Mouse (Mus musculus) cerebellum, adult 9-11 months (tissue): ENCODE results near the gene D10Wsu102e.
"Not testable (repeated sequence)": the region's sequence is repeated elsewhere in the genome, so short reads cannot be mapped to it uniquely, and the experiment has no call there.

Experiments used
- DNase-seq: peaks from one replicate; pipeline ENCODE4 v3.0.0; 2022

The D10Wsu102e gene

DNA sequence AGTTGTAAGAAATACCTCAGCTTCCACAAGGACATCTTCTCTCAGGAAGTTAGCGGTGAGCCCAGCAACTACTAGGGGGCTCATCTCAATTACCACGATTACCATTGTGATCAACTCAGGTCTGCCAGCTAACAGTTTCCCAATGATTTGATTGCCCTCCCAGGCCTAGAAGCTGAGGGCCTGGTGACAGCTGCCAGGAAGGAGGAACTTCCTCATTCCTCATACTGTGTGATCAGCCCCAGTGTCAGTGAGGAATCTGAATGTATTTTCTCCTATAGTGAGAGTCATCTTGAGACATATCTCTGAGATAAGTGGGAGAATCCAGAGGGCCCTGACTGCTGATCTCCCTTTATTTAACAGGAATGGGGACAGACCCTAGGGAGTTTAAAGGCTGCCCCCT, 37.3 kb downstream of the D10Wsu102e start:
- no peak for DNase-seq

DNA sequence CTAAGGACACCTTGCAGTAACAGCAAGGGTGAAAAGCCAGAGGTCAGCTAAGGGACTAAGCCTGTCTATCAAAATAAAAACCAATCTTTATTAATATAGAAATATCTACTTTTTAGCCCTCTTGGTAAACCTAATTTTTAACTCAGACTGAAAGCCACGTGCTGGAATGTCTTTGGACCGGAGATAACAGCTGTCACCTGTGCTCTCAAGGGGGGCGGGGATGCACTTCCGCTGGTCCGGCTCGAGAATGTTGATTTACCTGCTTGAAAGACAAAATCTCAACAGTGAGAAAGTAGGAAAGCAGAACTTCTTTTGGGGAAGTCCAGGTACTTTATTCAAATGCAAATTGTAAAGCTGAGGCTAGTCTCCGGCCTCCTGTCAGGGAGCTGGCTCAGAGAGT, 40.9 kb downstream of the D10Wsu102e start:
- DNase-seq: not testable (repeated sequence)

DNA sequence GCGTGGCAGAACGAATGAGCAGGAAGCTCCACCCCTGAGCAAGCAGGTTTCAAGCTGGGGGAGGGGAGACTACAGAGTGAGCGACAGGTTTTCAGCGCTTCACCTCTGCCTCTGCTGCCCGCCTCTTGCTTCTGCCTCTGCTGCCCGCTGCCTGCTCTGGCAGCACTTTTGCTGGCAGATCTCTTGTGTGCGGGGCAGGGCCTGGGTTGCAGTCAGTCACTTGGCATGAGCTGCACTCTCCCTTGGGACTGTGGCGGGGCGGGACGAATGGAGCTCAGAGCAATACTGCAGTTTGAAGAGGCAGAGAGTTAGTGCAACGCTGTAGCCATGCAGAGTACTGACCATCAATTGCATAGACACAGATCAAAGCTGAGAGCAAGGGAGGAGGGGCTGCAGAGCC, 45.0 kb downstream of the D10Wsu102e start:
- DNase-seq: no peak

DNA sequence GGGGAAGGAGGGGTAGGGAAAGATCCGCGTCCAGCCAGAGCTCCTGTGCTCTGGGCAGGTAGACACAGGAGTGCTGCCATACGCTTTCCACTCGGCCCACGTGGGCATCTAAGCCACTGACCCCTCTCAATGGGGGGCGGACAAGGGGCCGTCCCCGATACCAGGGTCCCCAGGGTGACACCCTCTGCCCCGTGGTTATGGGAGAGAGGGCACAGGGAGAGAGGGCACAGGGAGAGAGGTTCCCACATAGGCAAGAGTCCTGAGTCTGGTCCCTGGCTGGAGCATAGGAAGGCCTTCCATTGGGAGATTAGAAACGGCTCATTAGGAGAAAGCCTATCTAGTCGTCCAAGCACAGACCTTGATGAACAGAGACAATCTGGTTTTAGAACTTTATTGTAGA, 45.7 kb downstream of the D10Wsu102e start:
- DNase-seq: no peak

DNA sequence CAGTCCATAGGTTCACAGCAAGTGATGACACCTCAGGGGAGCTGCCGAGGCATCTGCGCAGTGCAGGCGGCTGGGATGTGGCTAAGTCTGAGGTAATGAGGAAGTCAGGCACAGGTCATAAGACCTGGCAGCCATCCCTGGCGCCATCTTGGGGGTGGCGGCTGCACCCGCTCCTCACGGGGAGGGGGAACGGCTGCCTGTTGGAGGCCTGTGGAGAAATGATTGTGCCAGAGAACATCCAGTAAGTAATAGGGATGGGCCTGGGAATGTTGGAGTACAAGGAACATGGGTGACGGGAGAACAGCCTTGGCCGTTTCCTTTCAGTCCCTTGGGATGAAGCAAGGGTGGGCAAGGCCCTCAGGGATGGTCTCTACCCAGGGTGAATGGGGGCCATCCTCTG, 47.1 kb downstream of the D10Wsu102e start:
- no peak for DNase-seq

DNA sequence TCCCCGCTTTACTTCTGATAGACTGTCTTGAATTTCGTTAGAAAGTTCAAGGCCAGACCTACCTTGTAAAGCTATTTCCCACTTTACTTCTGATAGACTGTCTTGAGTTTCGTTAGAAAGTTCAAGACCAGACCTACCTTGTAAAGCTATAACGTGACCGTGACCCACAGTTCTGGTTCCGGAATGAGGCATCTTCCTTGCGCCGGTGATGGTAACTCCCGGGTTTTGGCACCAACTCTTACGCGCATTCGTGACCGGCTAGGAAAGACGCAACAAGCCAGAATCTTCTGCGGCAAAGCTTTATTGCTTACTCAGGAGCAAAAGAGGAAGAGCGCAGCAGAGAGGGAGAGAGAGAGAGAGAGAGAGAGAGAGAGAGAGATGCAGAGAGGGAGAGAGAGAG, 58.4 kb downstream of the D10Wsu102e start:
- DNase-seq: not testable (repeated sequence)

DNA sequence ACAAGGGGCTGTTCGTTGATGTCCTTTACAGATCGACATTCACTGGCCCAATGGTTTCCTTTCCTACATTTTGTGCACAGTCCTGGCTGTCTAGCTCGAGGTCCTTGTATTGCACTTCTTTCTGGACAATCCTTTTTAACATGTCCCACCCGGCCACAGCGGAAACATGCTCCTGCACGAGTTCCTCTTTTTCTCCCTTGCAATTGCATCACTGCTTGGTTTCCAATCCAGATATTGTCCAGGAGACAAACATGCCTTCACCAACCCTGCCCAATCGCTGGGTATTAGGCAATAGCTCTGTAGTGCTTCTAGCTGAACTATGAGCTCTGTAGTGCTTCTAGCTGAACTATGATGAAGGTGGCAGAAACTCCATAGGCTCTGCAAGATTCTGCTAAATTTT, 88.6 kb downstream of the D10Wsu102e start:
- DNase-seq: no peak

DNA sequence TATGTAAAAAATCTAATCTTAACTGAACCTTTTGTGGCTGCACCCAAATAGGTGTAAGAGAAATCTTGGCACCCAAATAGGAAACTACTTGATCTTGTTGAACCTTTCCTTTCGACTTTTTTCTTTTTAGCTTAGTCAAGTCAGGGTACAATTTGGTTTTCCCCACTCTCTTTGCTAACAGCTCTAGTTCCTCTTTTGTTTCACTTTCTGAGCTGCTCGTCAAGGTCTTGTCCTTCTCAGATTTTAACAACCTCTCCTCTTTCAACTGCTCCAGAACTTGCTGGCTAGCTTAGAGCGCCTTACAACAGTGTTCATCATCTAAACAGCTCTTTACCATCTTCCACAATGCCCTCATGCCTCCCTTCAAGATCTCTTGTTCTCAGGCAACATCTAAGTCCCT, 97.5 kb downstream of the D10Wsu102e start:
- no peak for DNase-seq

DNA sequence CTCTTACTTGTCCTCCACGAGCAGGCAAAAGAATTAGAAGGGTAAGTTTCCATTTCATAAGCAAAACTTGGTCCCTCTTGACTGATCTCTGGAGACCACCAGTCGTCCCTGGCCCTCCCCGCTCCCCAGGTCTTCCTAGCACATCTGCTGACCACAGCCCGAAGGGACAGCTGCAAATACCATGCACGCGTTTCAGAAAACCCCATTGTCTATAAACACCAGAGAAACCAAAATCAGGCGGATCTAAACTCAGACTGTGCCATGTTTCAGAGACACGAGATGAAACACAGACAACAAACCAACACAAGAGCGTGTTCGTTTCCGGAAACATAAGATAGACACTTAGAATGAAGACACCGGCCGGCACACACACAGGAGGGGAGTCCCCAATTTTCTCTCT, 115.2 kb downstream of the D10Wsu102e start:
- no peak for DNase-seq

DNA sequence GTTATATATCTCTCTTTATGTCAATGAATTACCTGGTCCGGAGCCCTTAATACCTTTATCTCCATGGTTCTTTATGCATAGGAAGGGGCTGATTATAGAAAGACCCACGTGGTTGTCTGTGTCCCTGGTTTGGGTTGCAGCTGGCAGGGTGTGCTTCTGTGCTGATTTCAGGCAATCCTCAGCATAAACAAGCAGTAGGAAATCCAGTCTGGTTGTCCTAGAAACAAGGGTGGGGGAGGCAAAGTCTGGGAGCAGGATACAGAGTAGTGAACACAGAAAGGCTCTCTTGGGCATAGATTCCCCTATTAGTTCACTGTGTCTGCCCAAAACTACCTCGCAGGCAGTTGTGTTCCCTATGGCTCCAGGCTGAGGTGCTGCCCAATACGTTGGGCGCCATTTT, 117.3 kb downstream of the D10Wsu102e start:
- DNase-seq: no peak

DNA sequence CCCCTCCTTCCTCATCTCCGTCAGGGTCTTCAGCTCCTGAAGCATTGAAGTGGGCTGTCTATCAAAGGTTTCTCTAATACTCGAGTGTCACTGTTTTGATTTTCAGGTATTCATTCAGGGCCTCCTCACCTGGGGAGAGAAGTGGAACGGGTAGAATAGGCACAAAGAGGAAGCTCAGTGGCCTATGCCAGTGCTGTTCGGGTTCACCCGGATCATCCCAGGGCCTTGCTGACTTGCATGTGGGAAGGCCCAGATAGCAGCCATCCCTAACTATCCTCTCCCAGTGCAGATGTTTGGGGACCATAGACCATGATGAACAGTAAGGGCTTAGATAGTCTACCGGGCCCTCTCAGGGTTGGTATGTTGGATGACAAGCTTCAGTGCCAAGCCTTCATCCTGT, 130.5 kb downstream of the D10Wsu102e start:
- no peak for DNase-seq

DNA sequence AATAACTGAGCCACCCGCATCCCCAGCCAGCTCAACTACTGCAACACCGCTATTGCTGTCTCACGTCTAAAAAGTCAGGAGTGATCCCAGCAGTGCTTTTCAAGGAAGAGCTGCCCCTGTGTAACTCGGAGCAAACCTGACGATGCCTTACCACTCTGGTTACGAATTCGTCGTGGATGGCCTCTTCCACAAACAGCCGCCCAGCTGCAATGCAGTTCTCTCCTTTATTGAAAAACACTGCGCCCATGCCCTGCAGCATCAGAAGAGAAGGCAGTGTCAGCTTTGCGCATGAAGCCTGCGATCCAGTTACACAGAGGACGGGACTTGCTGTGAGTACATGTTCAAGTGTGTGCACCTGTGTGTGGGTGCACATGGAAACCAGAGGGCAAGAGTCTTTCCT, 137.3 kb downstream of the D10Wsu102e start:
- no peak for DNase-seq

DNA sequence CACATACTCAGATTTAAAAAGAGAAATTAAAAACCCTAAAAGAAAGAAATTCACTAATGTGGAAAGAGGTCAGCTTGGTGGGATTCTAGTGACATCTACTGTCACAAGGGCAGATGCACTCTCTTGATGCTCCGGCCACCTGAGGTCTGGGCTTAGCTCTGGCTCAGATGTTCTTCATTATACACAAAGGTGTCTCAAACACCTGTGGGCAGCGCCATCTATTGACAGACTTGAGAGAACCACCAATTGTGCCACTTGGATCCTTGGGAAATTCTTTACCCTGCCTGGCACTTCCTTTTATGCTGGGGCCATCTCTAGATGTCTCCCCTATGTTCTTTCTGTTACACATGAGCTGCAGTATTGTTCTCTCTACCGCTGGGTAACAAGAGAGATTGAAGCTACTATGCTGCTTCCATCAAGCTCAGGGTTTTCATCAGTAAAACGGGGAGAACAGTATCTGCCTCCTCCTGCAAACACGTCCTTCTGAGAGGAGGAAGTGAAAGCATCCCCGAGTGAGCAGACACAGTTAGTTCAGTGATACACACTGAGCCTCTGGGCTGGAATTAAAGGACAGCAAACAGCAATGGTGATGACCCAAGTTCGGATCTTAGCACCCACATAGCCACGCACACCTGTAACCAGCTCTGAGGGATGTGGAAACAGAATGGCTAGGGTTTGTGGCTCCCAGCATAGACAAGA, 149.1 kb downstream of the D10Wsu102e start:
- no peak for DNase-seq

DNA sequence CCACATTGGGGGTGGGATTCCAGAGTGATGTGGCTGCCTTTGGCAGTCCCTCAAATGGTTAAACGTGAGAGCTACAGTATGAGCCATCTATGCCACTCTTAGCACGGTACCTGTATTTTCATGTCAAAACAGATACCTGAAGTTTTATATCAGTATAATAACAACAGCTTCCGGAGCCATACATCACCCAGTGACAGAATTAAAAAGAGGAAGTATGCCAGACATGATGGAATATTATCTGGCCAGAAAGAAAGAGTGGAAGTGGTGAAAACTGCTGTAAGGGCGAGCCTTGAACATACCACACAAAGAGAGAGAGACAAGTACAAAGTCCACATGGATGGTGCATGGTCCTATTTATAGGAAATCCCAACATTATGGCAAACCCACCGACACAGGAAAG, 151.3 kb downstream of the D10Wsu102e start:
- DNase-seq: no peak

DNA sequence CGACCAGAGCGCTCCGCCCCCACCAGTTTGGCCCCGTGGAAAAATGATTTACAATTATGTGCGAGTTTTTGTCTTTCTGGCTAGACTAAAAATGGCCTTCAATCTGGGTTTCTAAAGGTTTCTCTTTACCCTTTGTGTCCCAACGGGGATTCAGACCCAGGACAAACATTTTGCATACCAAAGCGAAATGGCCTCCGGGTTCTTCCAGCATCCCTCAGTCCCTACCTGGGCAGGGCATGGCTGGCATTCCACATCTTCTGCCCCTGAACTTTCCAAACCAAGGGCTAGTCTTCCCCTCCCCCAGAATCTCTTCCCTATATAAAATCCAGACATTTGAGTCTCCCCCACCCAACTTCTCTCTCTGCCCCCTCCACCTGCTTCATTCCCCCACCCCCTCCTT, 153.7 kb downstream of the D10Wsu102e start:
- DNase-seq: no peak

DNA sequence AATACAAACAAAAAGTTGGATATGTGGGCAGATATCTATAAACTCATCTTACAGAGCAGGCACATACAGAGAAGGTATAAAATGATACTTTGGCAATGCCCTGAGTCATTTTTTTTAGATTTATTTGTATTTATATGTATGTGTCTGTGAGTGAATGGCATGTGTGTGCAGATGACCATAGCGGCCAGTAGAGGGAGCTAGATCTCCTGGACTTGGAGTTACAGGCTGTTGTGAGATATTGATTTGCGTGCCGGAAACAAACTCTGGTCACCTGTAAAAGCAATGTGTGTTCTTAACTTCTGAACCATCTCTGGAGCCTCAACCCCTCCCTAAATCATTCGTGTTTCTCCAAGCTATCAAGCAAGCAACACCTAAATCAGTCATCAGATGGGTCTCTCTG, 161.0 kb downstream of the D10Wsu102e start:
- no peak for DNase-seq

DNA sequence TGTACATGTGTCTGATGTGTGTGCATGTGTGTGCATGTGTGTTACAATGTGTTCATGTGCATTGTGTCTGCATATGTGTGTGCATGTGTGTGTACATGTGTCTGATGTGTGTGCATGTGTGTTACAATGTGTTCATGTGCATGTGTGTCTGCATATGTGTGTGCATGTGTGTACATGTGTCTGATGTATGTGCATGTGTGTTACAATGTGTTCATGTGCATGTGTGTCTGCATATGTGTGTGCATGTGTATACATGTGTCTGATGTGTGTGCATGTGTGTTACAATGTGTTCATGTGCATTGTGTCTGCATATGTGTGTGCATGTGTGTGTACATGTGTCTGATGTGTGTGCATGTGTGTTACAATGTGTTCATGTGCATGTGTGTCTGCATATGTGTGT, 164.2 kb downstream of the D10Wsu102e start:
- DNase-seq: not testable (repeated sequence)

DNA sequence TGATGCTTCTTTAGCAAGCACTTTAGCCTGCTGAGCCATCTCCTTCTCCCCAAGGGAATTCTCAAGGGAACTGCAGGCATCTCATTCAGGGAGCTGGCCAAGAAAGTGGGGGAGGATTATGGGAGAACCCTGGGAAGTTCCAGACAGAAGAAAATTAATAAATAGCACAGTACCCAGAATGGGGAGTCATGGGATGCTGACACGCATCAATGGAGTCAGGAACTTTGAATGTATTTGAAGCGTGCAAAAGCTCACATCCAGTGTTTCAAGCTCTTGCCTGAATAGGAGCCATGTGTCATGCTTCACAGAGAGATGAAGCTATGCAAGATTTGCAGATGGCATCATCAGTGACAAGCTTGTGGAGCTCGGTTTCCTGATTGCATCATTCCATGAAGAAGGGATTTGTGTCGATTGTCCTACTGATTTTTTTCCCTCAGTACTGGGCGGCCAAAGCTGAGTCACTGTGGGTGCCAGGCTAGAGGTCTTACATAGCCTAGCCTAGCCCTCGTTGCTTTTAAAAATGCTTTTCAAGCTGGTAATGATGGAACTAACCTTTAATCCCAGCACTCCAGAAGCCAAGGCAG, 170.5 kb downstream of the D10Wsu102e start:
- no peak for DNase-seq

DNA sequence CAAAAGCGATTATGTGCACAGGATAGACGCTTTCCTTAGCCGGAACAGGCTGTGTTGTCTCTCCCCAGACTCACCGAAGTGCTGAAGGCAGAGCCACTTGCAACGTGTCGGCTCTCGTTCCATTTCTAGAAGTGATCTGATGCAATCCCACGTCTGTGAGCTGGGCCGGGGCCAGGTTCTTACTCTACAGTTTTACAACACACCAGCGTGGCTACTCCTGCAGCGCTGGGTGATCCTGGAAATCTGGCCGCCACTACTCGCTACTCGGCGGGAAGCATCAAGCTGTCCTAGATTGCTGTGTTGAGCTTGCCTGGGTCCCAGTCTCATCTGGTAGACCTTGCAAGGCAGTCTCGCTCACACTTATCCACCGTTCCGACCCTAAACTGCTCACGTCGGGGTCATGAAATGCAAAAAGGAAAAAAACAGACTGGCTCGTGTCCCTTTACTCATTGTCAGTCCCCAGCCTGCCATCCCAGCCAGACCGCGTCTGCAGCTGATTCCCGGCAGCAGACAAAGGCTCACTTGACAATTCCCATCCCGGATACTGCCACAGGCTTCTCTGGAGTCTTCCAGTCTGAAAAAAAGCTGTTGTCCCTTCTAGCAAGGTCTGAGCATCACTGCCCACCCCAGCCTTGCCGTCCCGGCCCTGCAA, 173.4 kb downstream of the D10Wsu102e start:
- DNase-seq: peak; percentile 66

DNA sequence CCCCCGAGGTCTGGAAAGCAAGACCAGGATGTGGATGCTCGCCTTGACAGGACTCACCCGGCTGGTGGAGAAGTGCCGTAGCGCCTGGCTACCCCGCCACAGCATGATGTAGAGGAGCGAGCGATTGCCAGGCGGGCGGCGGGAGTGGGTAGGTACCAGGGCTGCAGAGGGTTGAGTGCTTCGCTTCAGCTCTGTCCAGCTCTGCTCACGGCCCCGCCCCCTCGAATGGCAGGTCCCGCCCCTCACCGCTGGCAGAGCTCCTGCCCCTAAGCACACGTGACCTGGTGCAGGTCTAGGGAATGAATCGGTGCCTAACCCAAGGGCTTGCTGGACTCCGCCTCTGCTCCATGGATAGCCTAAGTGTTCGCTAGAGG, 173.9 kb downstream of the D10Wsu102e start, which contains the start of gene Aldh1l2:
TSS of gene Aldh1l2 (minus strand) at position 231 of the 374 bp plus-strand sequence.
- peak; percentile 88 for DNase-seq

DNA sequence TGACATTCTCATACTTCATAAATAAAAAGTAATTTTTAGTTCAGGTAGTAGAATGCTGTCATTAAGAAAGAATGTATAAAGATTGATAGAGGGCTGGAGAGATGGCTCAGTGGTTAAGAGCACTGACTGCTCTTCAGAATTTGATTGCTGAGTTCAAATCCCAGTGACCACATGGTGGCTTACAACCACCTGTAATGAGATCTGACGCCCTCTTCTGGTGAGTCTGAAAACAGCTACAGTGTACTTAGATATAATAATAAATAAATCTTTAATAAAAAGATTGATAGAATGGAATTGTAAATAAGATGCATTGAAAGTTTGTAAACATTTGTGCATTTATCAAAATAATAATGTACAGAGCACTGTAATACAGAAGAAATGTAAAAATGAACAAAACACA, 176.4 kb downstream of the D10Wsu102e start:
- DNase-seq: no peak
